Mouse (Mus musculus): ENCODE measurements around the gene Cybrd1. TPM values are rescaled to one million over a fixed set of nuclear protein-coding genes. Genes with fewer than 3 reads are reported as not detected.

The Cybrd1 gene
- total and polyA plus RNA-seq, 2 experiments: under 0.01 to 0.05 TPM

DNA sequence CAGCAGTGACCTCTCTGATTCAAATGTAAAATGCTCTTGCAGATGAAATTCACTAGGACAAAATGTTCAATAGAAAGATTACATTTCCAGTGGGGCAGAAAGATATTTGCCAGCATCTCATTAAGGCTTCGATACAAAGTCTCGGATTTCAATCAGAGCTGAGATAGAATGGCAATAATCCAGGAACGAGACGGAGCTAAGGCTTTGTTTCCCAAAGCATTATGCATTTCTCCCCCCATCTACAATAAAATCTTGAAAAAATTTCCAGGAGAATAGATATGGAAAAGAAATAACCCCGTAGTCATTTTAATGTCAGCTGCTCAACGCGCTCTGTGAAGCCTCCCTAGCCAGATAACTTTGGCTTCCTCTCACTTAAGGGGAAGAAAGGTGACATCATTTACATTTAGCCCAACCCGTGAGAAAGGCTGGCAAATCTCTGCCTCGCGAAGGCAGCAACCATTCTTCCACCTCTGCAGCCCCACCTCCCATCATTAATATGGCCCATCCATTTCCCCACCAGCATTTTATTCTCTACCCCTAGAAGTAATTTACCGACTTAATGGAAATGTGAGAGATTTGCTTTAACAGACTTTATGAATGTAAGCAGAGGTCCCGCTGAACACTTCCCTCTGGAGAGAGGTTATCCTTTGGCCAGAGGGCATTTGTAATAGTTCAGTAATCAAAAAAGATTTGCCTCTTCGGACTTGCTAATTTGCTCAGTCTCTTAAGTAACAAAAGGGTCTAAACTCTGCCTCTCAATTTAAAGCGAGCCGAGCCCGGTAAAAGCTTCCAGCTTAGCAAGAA is 73.9 kb downstream of the Cybrd1 start:
- Histone ChIP-seq H3K36me3 (ENCODE audit: control insufficient read depth, insufficient read depth, low read length) (no peaks in the 10 kb centered on the region), H3K4me1 (ENCODE audit: control insufficient read depth, insufficient read depth, low read length) (no peaks in the 10 kb centered on the region), H3K27me3 (ENCODE audit: control insufficient read depth, insufficient read depth, low read length) (no peaks in the 10 kb centered on the region), H3K4me3 (ENCODE audit: insufficient read depth, low read depth, low read length) (no peak overlapping the region), H3K9ac (ENCODE audit: low read depth, low read length) (no peak overlapping the region), H3K79me2 (ENCODE audit: control insufficient read depth, insufficient read depth, low read length) (no peaks in the 10 kb centered on the region), H3K27ac (replicated peaks; ENCODE audit: insufficient read depth, low read depth, low read length) (no peak overlapping the region)
- TF ChIP-seq POLR2A (IDR thresholded peaks at IDR 0.05; ENCODE audit: extremely low read depth, insufficient read depth, low read length): no peak
- no peak for TF ChIP-seq CTCF (IDR thresholded peaks at IDR 0.05; ENCODE audit: low read depth, low read length)
- no peak for DNase-seq (ENCODE audit: extremely low read depth, low read depth, low spot score)
- WGBS: 60% methylated on average over 16 of the region's 16 CpGs

- no peak for TF ChIP-seq CTCF (IDR thresholded peaks at IDR 0.05; ENCODE audit: low read depth, low read length)
- no peak for DNase-seq (ENCODE audit: extremely low read depth, low read depth, low spot score)
- Histone ChIP-seq H3K4me1 (ENCODE audit: control insufficient read depth, insufficient read depth, low read length) (no peaks in the 10 kb centered on the region), H3K9ac (ENCODE audit: low read depth, low read length) (no peak overlapping the region), H3K79me2 (ENCODE audit: control insufficient read depth, insufficient read depth, low read length) (no peaks in the 10 kb centered on the region), H3K27me3 (ENCODE audit: control insufficient read depth, insufficient read depth, low read length) (no peaks in the 10 kb centered on the region), H3K4me3 (ENCODE audit: insufficient read depth, low read depth, low read length) (no peak overlapping the region), H3K27ac (replicated peaks; ENCODE audit: insufficient read depth, low read depth, low read length) (no peak overlapping the region), H3K36me3 (ENCODE audit: control insufficient read depth, insufficient read depth, low read length) (no peaks in the 10 kb centered on the region)
- WGBS: 67% methylated on average over 17 of the region's 17 CpGs
Observed at GRCm38 (mm10) chr2:71192195-71192807, 74.6 kb downstream of the Cybrd1 start.

Other genes starting within 250 kb of the Cybrd1 start
- 8.3 and 9.5 TPM in 2 replicates for gene Dcaf17, start 62.6 kb upstream of the Cybrd1 start, total RNA-seq (2014; rRNA removed)
- 2.1 and 2.8 TPM in 2 replicates for gene Dcaf17, start 62.6 kb upstream of the Cybrd1 start, polyA plus RNA-seq (2012; rRNA removed)
- 10.8 and 11.7 TPM in 2 replicates for gene Mettl8, start 62.3 kb upstream of the Cybrd1 start, total RNA-seq (2014; rRNA removed)
- gene Mettl8, start 62.3 kb upstream of the Cybrd1 start, polyA plus RNA-seq (2012; rRNA removed): 2.5 and 2.7 TPM in 2 replicates
- 23.0 TPM in 2 replicates for gene Dync1i2, start 93.8 kb downstream of the Cybrd1 start, total RNA-seq (2014; rRNA removed)
- gene Dync1i2, start 93.8 kb downstream of the Cybrd1 start, polyA plus RNA-seq (2012; rRNA removed): 9.1 and 10.5 TPM in 2 replicates
- gene Slc25a12, start 249.8 kb downstream of the Cybrd1 start, total RNA-seq (2014; rRNA removed): 13.6 and 17.3 TPM in 2 replicates
- 13.7 and 15.1 TPM in 2 replicates for gene Slc25a12, start 249.8 kb downstream of the Cybrd1 start, polyA plus RNA-seq (2012; rRNA removed)

All from liver, adult 2 months (tissue).